Mouse (Mus musculus) cerebellum, adult 2 months (tissue): ENCODE data around the gene Susd3.

Source experiments
- CTCF ChIP-seq: fragments of 200-500 bp; IDR thresholded peaks from 2 replicates; pipeline ENCODE4 v1.5.1; 2011; ENCODE audit warnings: low read depth, mild to moderate bottlenecking, control low read depth, low read length, moderate library complexity, borderline replicate concordance; ENCODE audit not compliant: insufficient read depth
- POLR2A ChIP-seq: fragments of 200-500 bp; IDR thresholded peaks from 2 replicates; pipeline ENCODE4 v1.6.1; 2011; ENCODE audit warnings: low read length, control low read depth, borderline replicate concordance; ENCODE audit not compliant: insufficient read depth

DNA sequence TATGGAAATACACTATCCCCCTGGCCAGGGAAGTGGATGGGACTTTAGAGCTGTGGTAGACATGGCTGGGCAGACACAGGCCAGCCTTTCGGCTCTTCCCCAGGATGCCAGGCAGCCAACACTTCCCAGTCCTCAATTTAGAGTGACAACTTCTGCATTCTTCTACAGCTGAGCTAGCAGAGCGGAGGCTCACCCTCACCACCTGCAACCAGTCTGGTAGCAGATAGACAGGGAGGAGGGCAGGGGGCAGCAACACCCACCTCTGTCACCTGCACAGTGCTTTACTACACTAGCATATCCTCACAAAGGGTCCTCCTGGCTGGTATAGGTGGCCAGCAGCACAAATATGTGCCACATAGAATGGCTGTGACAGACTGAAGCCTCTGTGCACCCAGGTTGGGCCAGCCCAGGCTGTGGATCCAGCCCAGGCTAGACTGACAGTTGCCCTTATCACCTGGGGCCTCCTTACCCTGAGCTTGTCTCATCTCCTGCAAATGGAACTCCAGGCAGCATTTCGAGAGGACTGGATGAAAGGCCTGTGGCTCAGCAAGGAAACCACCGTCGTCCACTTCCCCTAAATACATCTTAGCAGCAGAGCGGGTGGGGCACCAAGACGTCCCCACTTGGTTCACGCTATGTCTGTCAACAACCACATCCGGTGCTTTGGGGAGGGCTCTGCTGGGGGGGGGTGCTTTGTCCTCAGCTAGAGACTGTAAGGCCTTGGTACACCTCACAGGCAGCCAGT is 6.0 kb downstream of the Susd3 start:
- TF ChIP-seq CTCF = no peak
- no peak for TF ChIP-seq POLR2A
